Mouse (Mus musculus): ENCODE measurements around the gene Akna. TPM values are rescaled to one million over a fixed set of nuclear protein-coding genes. Genes with fewer than 3 reads are reported as not detected.

The Akna gene
- polyA plus RNA-seq, 1 experiment from 2014 or later = 10.6 TPM

DNA sequence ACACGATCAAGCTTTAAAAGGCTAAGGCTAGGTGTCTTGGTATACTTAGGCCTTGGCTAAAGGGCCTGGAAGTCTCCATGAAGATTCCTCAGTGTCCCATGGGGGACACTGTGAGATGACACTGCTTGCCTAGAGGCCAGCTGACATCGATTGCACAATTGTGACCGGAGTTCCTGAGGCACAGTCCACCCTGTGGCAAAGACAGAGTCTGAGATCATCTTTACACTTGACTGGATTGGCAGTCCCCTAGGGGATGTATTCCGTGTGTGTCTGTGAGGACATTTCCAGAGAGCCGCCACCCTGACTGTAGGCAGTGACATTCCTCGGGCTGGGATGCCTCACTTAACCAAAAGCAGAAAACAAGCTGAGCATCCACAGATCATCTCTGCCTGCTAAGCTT lies 43.3 kb downstream of the Akna start:
- H3K36me3 ChIP-seq (ENCODE audit: control insufficient read depth, insufficient read depth, low read length) = no peaks in the 10 kb centered on the region

DNA sequence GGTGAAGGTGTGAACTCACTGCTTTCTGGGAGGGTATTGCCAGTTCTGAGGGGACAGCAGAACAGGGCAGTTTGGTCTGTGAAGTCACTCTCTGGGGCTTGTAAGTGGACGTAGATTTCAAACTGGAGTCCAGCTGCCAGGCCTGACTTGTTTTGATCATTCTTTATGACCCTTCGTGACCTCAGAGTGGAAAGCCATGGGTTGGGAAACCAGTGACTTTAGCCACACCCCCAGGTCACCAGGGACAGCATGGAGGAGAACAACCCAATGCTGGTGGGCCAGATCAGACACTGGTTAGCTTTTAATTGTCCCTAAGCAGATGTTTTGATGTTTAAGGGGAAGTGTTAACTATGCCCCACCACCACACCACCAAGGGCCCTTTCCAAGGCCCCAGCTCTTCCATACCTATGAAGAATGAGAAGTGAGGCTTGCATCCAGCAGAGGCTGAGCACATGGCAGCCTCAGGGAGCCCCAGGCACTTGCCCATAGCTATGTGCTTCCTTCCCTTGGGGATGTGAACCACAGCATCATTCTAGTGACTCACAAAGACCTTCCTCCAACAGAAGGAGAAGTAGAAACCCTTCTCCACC lies 46.1 kb downstream of the Akna start:
- no peaks in the 10 kb centered on the region for H3K27me3 ChIP-seq (ENCODE audit: control insufficient read depth, insufficient read depth, low read depth, low read length)
- H3K4me3 ChIP-seq (ENCODE audit: low read length) = no peak overlapping the region
- no peak overlapping the region for H3K4me2 ChIP-seq (ENCODE audit: low read depth, low read length)
- no peak for ATAC-seq (ENCODE audit: low read depth)
- H3K4me1 ChIP-seq (replicated peaks; ENCODE audit: control insufficient read depth, insufficient read depth, low read length) = no peaks in the 10 kb centered on the region
- H3K36me3 ChIP-seq (ENCODE audit: control insufficient read depth, insufficient read depth, low read length) = no peaks in the 10 kb centered on the region
- H3K9me3 ChIP-seq (ENCODE audit: control insufficient read depth, low read length) = no peaks in the 10 kb centered on the region
- H3K27ac ChIP-seq (ENCODE audit: low read length) = no peak overlapping the region
- H3K9ac ChIP-seq (ENCODE audit: low read length) = no peak overlapping the region
- WGBS = 58% methylated on average over 2 of the region's 2 CpGs

More for the DNA sequence above, 43.3 kb downstream of the Akna start:
- WGBS = 78% methylated on average over 6 of the region's 6 CpGs
- Histone ChIP-seq H3K4me3 (ENCODE audit: low read length) (no peak overlapping the region), H3K9ac (ENCODE audit: low read length) (no peak overlapping the region), H3K4me1 (replicated peaks; ENCODE audit: control insufficient read depth, insufficient read depth, low read length) (no peaks in the 10 kb centered on the region), H3K27me3 (ENCODE audit: control insufficient read depth, insufficient read depth, low read depth, low read length) (no peaks in the 10 kb centered on the region), H3K27ac (ENCODE audit: low read length) (no peak overlapping the region), H3K4me2 (ENCODE audit: low read depth, low read length) (no peak overlapping the region), H3K9me3 (ENCODE audit: control insufficient read depth, low read length) (no peaks in the 10 kb centered on the region)
- no peak for ATAC-seq (ENCODE audit: low read depth)

DNA sequence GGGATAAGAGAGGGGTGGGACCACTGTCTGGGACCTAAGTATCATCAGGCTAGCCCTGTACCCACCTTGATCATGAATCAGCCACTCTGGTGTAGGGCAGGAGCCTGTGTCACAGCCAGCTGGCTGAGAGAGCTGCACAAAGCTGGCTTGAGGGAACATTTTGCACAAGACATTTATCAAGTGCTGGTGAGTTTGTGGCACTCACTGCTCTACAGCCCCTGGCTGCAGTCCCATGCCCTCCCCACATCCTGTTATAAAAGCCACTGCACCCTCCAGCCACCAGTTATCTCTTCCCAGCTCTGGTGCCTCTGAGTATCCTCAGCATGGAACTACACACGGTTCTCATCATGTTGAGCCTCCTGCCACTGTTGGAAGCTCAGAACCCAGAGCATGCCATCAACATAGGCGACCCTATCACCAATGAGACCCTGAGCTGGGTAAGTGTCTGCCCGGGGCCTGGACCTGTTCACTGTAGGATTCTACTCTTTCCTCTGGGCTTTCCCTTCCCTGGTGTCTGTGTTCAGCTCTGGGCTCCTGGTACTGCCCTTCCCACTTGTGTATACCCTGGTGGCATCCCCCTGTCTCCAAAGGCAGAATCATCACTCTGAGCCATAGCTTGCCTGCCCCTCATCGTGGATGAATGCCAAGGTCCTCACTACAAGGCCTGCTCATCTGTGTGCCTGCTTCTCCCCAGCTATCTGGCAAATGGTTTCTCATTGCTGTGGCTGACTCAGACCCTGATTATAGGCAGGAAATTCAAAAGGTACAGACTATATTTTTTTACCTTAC lies 47.1 kb downstream of the Akna start, which contains the start of gene Orm3:
Gene Orm3 (plus strand): TSS at position 286 of the 789 bp plus-strand sequence.
- Histone ChIP-seq H3K36me3 (ENCODE audit: control insufficient read depth, insufficient read depth, low read length) (no peaks in the 10 kb centered on the region), H3K4me3 (ENCODE audit: low read length) (no peak within 1 kb of the TSS), H3K9ac (ENCODE audit: low read length) (no peak within 1 kb of the TSS), H3K4me1 (replicated peaks; ENCODE audit: control insufficient read depth, insufficient read depth, low read length) (no peaks in the 10 kb centered on the region), H3K27ac (ENCODE audit: low read length) (no peak within 1 kb of the TSS), H3K27me3 (ENCODE audit: control insufficient read depth, insufficient read depth, low read depth, low read length) (no peaks in the 10 kb centered on the region), H3K9me3 (ENCODE audit: control insufficient read depth, low read length) (no peaks in the 10 kb centered on the region), H3K4me2 (ENCODE audit: low read depth, low read length) (no peak within 1 kb of the TSS)
- ATAC-seq (ENCODE audit: low read depth) = peak; percentile 32; the same call in 1 of the 2 replicates
- 68% methylated on average over 4 of the region's 4 CpGs for WGBS

DNA sequence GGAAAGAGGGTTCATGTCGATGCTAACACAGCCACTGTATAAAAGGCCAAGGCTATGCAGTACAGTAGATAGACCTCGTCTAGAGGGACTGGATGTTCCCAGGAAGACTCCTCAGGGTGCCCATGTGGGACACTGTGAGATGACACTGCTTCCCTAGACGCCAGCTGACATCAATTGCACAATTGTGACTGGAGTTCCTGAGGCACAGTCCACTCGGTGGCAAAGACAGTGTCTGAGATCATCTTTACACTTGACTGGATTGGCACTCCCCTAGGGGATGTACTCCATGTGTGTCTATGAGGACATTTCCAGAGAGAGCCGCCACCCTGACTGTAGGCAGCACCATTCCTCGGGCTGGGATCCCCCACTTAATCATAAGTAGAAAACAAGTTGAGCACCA lies 54.6 kb downstream of the Akna start:
- Histone ChIP-seq H3K27ac (ENCODE audit: low read length) (no peak overlapping the region), H3K4me2 (ENCODE audit: low read depth, low read length) (no peak overlapping the region), H3K36me3 (ENCODE audit: control insufficient read depth, insufficient read depth, low read length) (no peaks in the 10 kb centered on the region), H3K9me3 (ENCODE audit: control insufficient read depth, low read length) (no peaks in the 10 kb centered on the region), H3K4me3 (ENCODE audit: low read length) (no peak overlapping the region), H3K27me3 (ENCODE audit: control insufficient read depth, insufficient read depth, low read depth, low read length) (no peaks in the 10 kb centered on the region), H3K9ac (ENCODE audit: low read length) (no peak overlapping the region), H3K4me1 (replicated peaks; ENCODE audit: control insufficient read depth, insufficient read depth, low read length) (no peaks in the 10 kb centered on the region)
- ATAC-seq (ENCODE audit: low read depth) = no peak
- WGBS = 62% methylated on average over 6 of the region's 6 CpGs

DNA sequence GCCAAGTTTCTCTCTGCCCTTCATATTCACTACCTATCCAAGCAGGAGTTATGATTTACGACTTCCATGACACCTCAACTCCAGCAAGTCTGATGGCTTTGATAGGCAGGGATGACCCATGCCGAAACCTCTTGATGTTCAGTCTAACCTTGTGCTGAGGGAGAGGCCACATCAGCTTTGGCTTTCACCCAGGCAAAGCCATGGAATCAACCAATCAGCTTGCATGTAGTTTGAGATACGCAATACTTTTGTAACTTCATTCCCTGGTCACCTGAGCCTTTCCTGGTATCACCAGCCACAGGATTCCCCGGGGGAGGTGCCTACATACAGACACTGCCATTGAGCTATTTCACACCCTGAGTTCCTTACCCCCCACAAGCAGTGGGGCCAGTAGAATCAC lies 56.5 kb downstream of the Akna start:
- Histone ChIP-seq H3K27me3 (ENCODE audit: control insufficient read depth, insufficient read depth, low read depth, low read length) (no peaks in the 10 kb centered on the region), H3K4me1 (replicated peaks; ENCODE audit: control insufficient read depth, insufficient read depth, low read length) (no peaks in the 10 kb centered on the region), H3K4me2 (ENCODE audit: low read depth, low read length) (no peak overlapping the region), H3K36me3 (ENCODE audit: control insufficient read depth, insufficient read depth, low read length) (no peaks in the 10 kb centered on the region), H3K9ac (ENCODE audit: low read length) (no peak overlapping the region), H3K27ac (ENCODE audit: low read length) (no peak overlapping the region), H3K9me3 (ENCODE audit: control insufficient read depth, low read length) (no peaks in the 10 kb centered on the region), H3K4me3 (ENCODE audit: low read length) (no peak overlapping the region)
- ATAC-seq (ENCODE audit: low read depth) = no peak
- WGBS = 81% methylated on average over 4 of the region's 4 CpGs

DNA sequence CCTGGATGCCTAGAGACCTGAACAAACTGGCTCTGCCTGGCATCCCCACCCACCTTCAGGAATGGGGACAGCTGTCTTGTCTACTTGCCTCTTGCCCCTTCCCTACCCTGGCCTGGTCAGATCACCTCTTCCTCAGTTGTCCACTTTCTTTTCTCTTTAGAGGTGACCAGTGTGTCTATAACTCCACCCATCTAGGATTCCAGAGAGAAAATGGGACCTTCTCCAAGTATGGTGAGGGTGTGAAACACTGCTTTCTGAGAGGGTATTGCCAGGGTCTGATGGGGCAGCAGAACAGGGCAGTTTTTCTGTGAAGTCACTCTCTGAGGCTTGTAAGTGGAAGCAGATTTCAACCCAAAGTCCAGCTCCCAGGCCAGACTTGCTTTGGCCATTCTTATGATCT lies 57.9 kb downstream of the Akna start:
- no peak overlapping the region for H3K4me3 ChIP-seq (ENCODE audit: low read length)
- no peak overlapping the region for H3K27ac ChIP-seq (ENCODE audit: low read length)
- H3K9ac ChIP-seq (ENCODE audit: low read length) = no peak overlapping the region
- no peaks in the 10 kb centered on the region for H3K4me1 ChIP-seq (replicated peaks; ENCODE audit: control insufficient read depth, insufficient read depth, low read length)
- ATAC-seq (ENCODE audit: low read depth) = peak; percentile 31; the same call in 1 of the 2 replicates
- no peaks in the 10 kb centered on the region for H3K9me3 ChIP-seq (ENCODE audit: control insufficient read depth, low read length)
- no peaks in the 10 kb centered on the region for H3K36me3 ChIP-seq (ENCODE audit: control insufficient read depth, insufficient read depth, low read length)
- no peak overlapping the region for H3K4me2 ChIP-seq (ENCODE audit: low read depth, low read length)
- no peaks in the 10 kb centered on the region for H3K27me3 ChIP-seq (ENCODE audit: control insufficient read depth, insufficient read depth, low read depth, low read length)

DNA sequence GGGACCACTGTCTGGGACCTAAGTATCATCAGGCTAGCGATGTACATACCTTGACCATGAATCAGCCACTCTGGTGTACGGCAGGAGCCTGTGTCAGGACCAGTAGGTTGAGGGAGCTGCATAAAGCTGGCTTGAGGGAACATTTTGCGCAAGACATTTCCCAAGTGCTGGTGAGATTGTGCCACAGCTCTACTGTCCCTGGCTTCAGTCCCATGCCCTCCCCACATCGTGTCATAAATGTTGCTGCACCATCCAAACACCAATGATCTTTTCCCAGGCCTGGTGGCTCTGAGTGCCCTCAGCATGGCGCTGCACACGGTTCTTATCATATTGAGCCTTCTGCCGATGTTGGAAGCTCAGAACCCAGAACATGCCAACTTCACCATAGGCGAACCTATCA lies 58.9 kb downstream of the Akna start, which contains the start of gene Orm1:
Gene Orm1 (plus strand): TSS at position 266 of the 400 bp plus-strand sequence.
- Histone ChIP-seq H3K4me2 (ENCODE audit: low read depth, low read length) (no peak within 1 kb of the TSS), H3K9me3 (ENCODE audit: control insufficient read depth, low read length) (no peaks in the 10 kb centered on the region), H3K36me3 (ENCODE audit: control insufficient read depth, insufficient read depth, low read length) (no peaks in the 10 kb centered on the region), H3K4me1 (replicated peaks; ENCODE audit: control insufficient read depth, insufficient read depth, low read length) (no peaks in the 10 kb centered on the region), H3K4me3 (ENCODE audit: low read length) (no peak within 1 kb of the TSS), H3K27ac (ENCODE audit: low read length) (no peak within 1 kb of the TSS), H3K27me3 (ENCODE audit: control insufficient read depth, insufficient read depth, low read depth, low read length) (no peaks in the 10 kb centered on the region), H3K9ac (ENCODE audit: low read length) (no peak within 1 kb of the TSS)
- ATAC-seq (ENCODE audit: low read depth) = no peak
- WGBS = 74% methylated on average over 8 of the region's 8 CpGs

DNA sequence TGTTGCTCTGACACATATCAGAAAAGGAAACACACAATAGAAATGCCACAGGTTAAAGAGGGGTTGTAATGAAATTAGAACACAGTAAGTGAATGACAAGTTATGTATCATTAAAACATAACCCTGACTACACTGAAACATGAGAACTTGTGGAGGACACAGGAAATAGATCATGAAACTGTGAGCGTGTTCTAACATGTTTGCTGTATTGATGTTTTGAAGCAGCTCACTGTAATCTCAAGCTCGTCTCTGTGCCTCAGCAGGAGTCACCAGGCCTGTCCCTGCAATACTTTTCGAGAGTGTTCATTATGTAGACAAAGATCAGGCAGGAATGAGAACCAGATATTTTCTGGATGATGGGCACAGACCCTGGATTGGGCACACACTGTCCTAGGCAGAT lies 59.5 kb downstream of the Akna start:
- WGBS = 50% methylated on average over 3 of the region's 3 CpGs
- Histone ChIP-seq H3K27ac (ENCODE audit: low read length) (no peak overlapping the region), H3K27me3 (ENCODE audit: control insufficient read depth, insufficient read depth, low read depth, low read length) (no peaks in the 10 kb centered on the region), H3K36me3 (ENCODE audit: control insufficient read depth, insufficient read depth, low read length) (no peaks in the 10 kb centered on the region), H3K9me3 (ENCODE audit: control insufficient read depth, low read length) (no peaks in the 10 kb centered on the region), H3K4me3 (ENCODE audit: low read length) (no peak overlapping the region), H3K9ac (ENCODE audit: low read length) (no peak overlapping the region), H3K4me1 (replicated peaks; ENCODE audit: control insufficient read depth, insufficient read depth, low read length) (no peaks in the 10 kb centered on the region), H3K4me2 (ENCODE audit: low read depth, low read length) (no peak overlapping the region)
- ATAC-seq (ENCODE audit: low read depth) = no peak

DNA sequence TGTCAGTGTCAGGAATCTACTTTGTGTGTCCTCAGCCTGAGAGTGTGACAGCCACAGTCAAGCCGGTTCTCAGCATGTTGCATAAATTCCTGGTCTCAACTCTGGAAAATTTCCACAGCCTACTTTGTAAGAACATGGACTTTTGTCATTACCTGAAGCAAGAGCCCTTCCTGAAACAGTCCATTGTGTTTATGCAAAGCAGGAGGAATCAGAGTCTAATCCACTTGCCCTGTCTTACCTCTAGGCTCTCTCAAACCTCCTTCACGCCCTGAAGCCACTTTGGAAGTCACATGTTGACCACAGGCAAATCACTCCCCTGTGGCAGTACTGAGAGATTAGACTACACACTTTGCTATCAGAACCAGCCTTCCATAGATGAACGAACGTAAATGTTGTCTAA lies 60.7 kb downstream of the Akna start:
- Histone ChIP-seq H3K9ac (ENCODE audit: low read length) (no peak overlapping the region), H3K4me3 (ENCODE audit: low read length) (no peak overlapping the region), H3K4me1 (replicated peaks; ENCODE audit: control insufficient read depth, insufficient read depth, low read length) (no peaks in the 10 kb centered on the region), H3K9me3 (ENCODE audit: control insufficient read depth, low read length) (no peaks in the 10 kb centered on the region), H3K36me3 (ENCODE audit: control insufficient read depth, insufficient read depth, low read length) (no peaks in the 10 kb centered on the region), H3K27me3 (ENCODE audit: control insufficient read depth, insufficient read depth, low read depth, low read length) (no peaks in the 10 kb centered on the region), H3K27ac (ENCODE audit: low read length) (no peak overlapping the region), H3K4me2 (ENCODE audit: low read depth, low read length) (no peak overlapping the region)
- 60% methylated on average over 4 of the region's 4 CpGs for WGBS
- no peak for ATAC-seq (ENCODE audit: low read depth)

All from lung, embryonic 16.5 days (tissue).